Comparison of ENCODE assay signal across 16 mouse cellular contexts in the genomic region with DNA sequence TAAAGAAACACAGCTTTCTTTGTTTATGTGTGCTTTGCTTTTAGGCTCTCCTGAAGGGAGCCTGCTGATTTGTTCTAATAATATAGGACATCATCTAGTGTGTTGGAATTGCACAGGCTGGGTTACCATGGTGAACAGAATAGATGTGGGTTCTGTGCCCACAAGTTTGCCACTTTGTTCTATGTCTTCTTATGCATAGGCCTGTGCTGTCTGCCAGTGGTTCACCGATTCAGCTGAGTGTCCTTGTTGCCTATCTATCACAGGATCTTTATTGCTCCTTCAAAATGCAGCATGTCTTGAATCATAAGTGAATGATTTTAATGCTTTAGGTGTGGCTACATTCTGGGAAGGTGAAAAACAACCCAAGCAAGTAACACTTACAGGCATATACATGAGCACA.
DNase-seq lines count a peak whose midpoint lies in the region; ATAC-seq lines count a peak whose summit lies in the region.
"Had no signal": no experiment of that assay in that cellular context is flagged by ENCODE, and none has a peak within 500 bp of the region (broad histone marks: within the 10 kb centered on the region; RNA-seq: fewer than 3 reads in every experiment).

No protein-coding gene starts in this region.

- DNase-seq in frontal cortex, postnatal 14 days (ENCODE audit: low spot score in 2 of 2) = no peak
- peak; percentile 14 for DNase-seq in layer of hippocampus, adult 11-12 months (ENCODE audit: low spot score)
- no peak for DNase-seq in layer of hippocampus, postnatal 25 days (ENCODE audit: extremely low spot score in 1 of 2, low spot score in 1 of 2)
- DNase-seq in CD4-positive helper T cell, adult 2 months (ENCODE audit: low read depth, low spot score) = peak; percentile 29
- DNase-seq in telencephalon, adult 2 months (ENCODE audit: low read depth, low spot score) = peak; percentile 29
- no peak for DNase-seq in cerebellum, postnatal 25 days
- DNase-seq: B cell, adult 2 months; cerebellum, adult 11-12 months; cerebellum, adult 8-10 months; cerebellum, postnatal 14 days; gastrocnemius, postnatal 25 days; heart, adult 2 months had no signal

- peak; percentile 50; the same call in 1 of the 2 replicates for ATAC-seq in frontal cortex, adult (ENCODE audit: low TSS enrichment)
- ATAC-seq: CD4-positive, CD25-positive, alpha-beta regulatory T cell, adult 4 months; forebrain, embryonic 13.5 days; forebrain, embryonic 16.5 days had no signal

Comparison
In these comparisons a context has a peak if more than half of its experiments do, and no peak if none do; other contexts are left out.
1. DNase-seq: peak in layer of hippocampus, adult 11-12 months (single experiment), CD4-positive helper T cell, adult 2 months (single experiment) and telencephalon, adult 2 months (single experiment); none in frontal cortex, postnatal 14 days (0 of 2), layer of hippocampus, postnatal 25 days (0 of 2) and cerebellum, postnatal 25 days (0 of 2).